Mouse (Mus musculus) lung, embryonic 14.5 days (tissue): ENCODE results near the gene St3gal5. TPM values are rescaled to one million over a fixed set of nuclear protein-coding genes. Genes with fewer than 3 reads are reported as not detected.

Source experiments
- ATAC-seq: fragments of 200-750 bp; cut with Nextera tagmentation; 2 replicates; pipeline ENCODE4 v1.8.0; 2017; ENCODE audit warnings: mild to moderate bottlenecking, moderate TSS enrichment, moderate library complexity; ENCODE audit not compliant: insufficient read depth
- DNase-seq: peaks from one replicate; pipeline ENCODE4 v3.0.0-alpha.2; 2015
- H3K27ac ChIP-seq: fragments of 300-500 bp; sonication (generic); 2 replicates; pipeline ENCODE4 v1.5.1; 2014; ENCODE audit warnings: low read depth, mild to moderate bottlenecking, moderate library complexity
- H3K27me3 ChIP-seq: fragments of 300-500 bp; sonication (generic); 2 replicates; pipeline ENCODE4 v1.6.1; 2014; ENCODE audit warnings: low read length, control low read depth; ENCODE audit not compliant: insufficient read depth
- H3K36me3 ChIP-seq: fragments of 300-500 bp; sonication (generic); 2 replicates; pipeline ENCODE4 v1.6.1; 2014; ENCODE audit warnings: control low read depth; ENCODE audit not compliant: insufficient read depth
- H3K4me1 ChIP-seq: fragments of 300-500 bp; sonication (generic); 2 replicates; pipeline ENCODE4 v1.6.1; 2014; ENCODE audit warnings: antibody characterized with exemption, control low read depth; ENCODE audit not compliant: insufficient read depth
- H3K4me2 ChIP-seq: fragments of 300-500 bp; sonication (generic); 2 replicates; pipeline ENCODE4 v1.6.1; 2014; ENCODE audit warnings: mild to moderate bottlenecking
- H3K4me3 ChIP-seq: fragments of 300-500 bp; sonication (generic); 2 replicates; pipeline ENCODE4 v1.5.1; 2014; ENCODE audit warnings: low read depth, low read length
- H3K9ac ChIP-seq: fragments of 300-500 bp; sonication (generic); 2 replicates; pipeline ENCODE4 v1.6.1; 2014
- H3K9me3 ChIP-seq: fragments of 300-500 bp; sonication (generic); 2 replicates; pipeline ENCODE4 v1.6.1; 2016; ENCODE audit warnings: low read depth, low read length, control low read depth
- CTCF ChIP-seq: IDR thresholded peaks from 2 replicates; pipeline ENCODE4 v1.5.1; 2016; ENCODE audit warnings: antibody characterized with exemption, low read depth
- WGBS: fragments of 180-500 bp; shearing (Covaris S2); extraction: QIAGEN DNeasy Blood & Tissue Kit; methylation state at CpG from one replicate; pipeline ENCODE4 v1.1.7; 2014; 5-methylcytosine and 5-hydroxymethylcytosine counted together
- polyA plus RNA-seq: library from polyadenylated mRNA; unstranded; fragments of >200 nt; fragmentation: Nextera tagmentation; extraction: Ambion mirVana; gene quantifications from 2 replicates; pipeline ENCODE4 v1.2.1, GENCODE M21; 2014

The St3gal5 gene
- polyA plus RNA-seq, 1 experiment from 2014 or later, result 33.8 TPM

GRCm38 (mm10) chr6:72119870-72120269, 22.5 kb downstream of the St3gal5 start:
- Histone ChIP-seq H3K9me3 (no peaks in the 10 kb centered on the region), H3K4me3 (no peak overlapping the region), H3K9ac (no peak overlapping the region), H3K27ac (no peak overlapping the region), H3K4me1 (no peaks in the 10 kb centered on the region), H3K27me3 (no peaks in the 10 kb centered on the region), H3K36me3 (no peaks in the 10 kb centered on the region), H3K4me2 (no peak overlapping the region)
- WGBS, result 77% methylated on average over 1 of the region's 1 CpGs
- no peak for TF ChIP-seq CTCF
- DNase-seq (no peak), ATAC-seq (no peak)

- ATAC-seq (peak; percentile 73; the same call in 1 of the 2 replicates), DNase-seq (peak; percentile 80)
- Histone ChIP-seq H3K9ac (no peak overlapping the region), H3K27ac (no peak overlapping the region), H3K4me1 (no peaks in the 10 kb centered on the region), H3K4me2 (no peak overlapping the region), H3K4me3 (no peak overlapping the region), H3K9me3 (no peaks in the 10 kb centered on the region), H3K36me3 (no peaks in the 10 kb centered on the region), H3K27me3 (no peaks in the 10 kb centered on the region)
- no peak for TF ChIP-seq CTCF
- whole genome bisulfite sequencing, result 36% methylated on average over 3 of the region's 3 CpGs
Observed at GRCm38 (mm10) chr6:72121301-72121700, 23.9 kb downstream of the St3gal5 start.

- H3K9ac ChIP-seq, result no peak overlapping the region
- 82% methylated on average over 5 of the region's 5 CpGs for WGBS
- no peak overlapping the region for H3K4me3 ChIP-seq
- no peak overlapping the region for H3K4me2 ChIP-seq
- no peak for TF ChIP-seq CTCF
- no peaks in the 10 kb centered on the region for H3K4me1 ChIP-seq
- H3K27me3 ChIP-seq, result no peaks in the 10 kb centered on the region
- H3K27ac ChIP-seq, result no peak overlapping the region
- no peak for DNase-seq
- H3K9me3 ChIP-seq, result no peaks in the 10 kb centered on the region
- no peak for ATAC-seq
- H3K36me3 ChIP-seq, result no peaks in the 10 kb centered on the region
Observed at GRCm38 (mm10) chr6:72122515-72122914, 25.1 kb downstream of the St3gal5 start.

- no peak overlapping the region for H3K4me2 ChIP-seq
- no peak overlapping the region for H3K9ac ChIP-seq
- no peaks in the 10 kb centered on the region for H3K4me1 ChIP-seq
- H3K36me3 ChIP-seq, result peaks cover 15% of the 10 kb centered on the region
- 92% methylated on average over 13 of the region's 13 CpGs for WGBS
- no peak for DNase-seq
- H3K27ac ChIP-seq, result no peak overlapping the region
- H3K4me3 ChIP-seq, result no peak overlapping the region
- ATAC-seq, result no peak
- H3K9me3 ChIP-seq, result no peaks in the 10 kb centered on the region
- no peak for TF ChIP-seq CTCF
- no peaks in the 10 kb centered on the region for H3K27me3 ChIP-seq
Observed at GRCm38 (mm10) chr6:72124315-72125103, 27.1 kb downstream of the St3gal5 start.

GRCm38 (mm10) chr6:72126128-72126917, 28.9 kb downstream of the St3gal5 start:
- no peak for TF ChIP-seq CTCF
- ATAC-seq, result no peak

GRCm38 (mm10) chr6:72130056-72130455, 32.7 kb downstream of the St3gal5 start:
- Histone ChIP-seq H3K9ac (no peak overlapping the region), H3K27ac (no peak overlapping the region), H3K4me1 (no peaks in the 10 kb centered on the region), H3K9me3 (no peaks in the 10 kb centered on the region), H3K27me3 (no peaks in the 10 kb centered on the region), H3K36me3 (peaks cover 45% of the 10 kb centered on the region), H3K4me2 (no peak overlapping the region), H3K4me3 (no peak overlapping the region)
- DNase-seq (no peak), ATAC-seq (no peak)
- TF ChIP-seq CTCF, result no peak
- WGBS, result 76% methylated on average over 6 of the region's 6 CpGs

More at GRCm38 (mm10) chr6:72126128-72126917, 28.9 kb downstream of the St3gal5 start:
- Histone ChIP-seq H3K9me3 (no peaks in the 10 kb centered on the region), H3K4me1 (no peaks in the 10 kb centered on the region), H3K4me3 (no peak overlapping the region), H3K27me3 (no peaks in the 10 kb centered on the region), H3K9ac (no peak overlapping the region), H3K36me3 (peaks cover 18% of the 10 kb centered on the region), H3K27ac (no peak overlapping the region), H3K4me2 (no peak overlapping the region)
- no peak for DNase-seq
- 66% methylated on average over 9 of the region's 9 CpGs for WGBS

- H3K4me3 ChIP-seq, result no peak overlapping the region
- no peak for TF ChIP-seq CTCF
- 94% methylated on average over 8 of the region's 8 CpGs for WGBS
- H3K4me1 ChIP-seq, result no peaks in the 10 kb centered on the region
- no peak overlapping the region for H3K4me2 ChIP-seq
- no peaks in the 10 kb centered on the region for H3K9me3 ChIP-seq
- ATAC-seq (no peak), DNase-seq (no peak)
- H3K27ac ChIP-seq, result no peak overlapping the region
- peaks cover 45% of the 10 kb centered on the region for H3K36me3 ChIP-seq
- no peak overlapping the region for H3K9ac ChIP-seq
- H3K27me3 ChIP-seq, result no peaks in the 10 kb centered on the region
Observed at GRCm38 (mm10) chr6:72132671-72133214, 35.4 kb downstream of the St3gal5 start.
